Mouse (Mus musculus) cerebellum, adult 2 months (tissue): ENCODE data around the gene Lhcgr.

Experiments used
- CTCF ChIP-seq: fragments of 200-500 bp; IDR thresholded peaks from 2 replicates; pipeline ENCODE4 v1.5.1; 2011; ENCODE audit warnings: low read depth, mild to moderate bottlenecking, control low read depth, low read length, moderate library complexity, borderline replicate concordance; ENCODE audit not compliant: insufficient read depth
- POLR2A ChIP-seq: fragments of 200-500 bp; IDR thresholded peaks from 2 replicates; pipeline ENCODE4 v1.6.1; 2011; ENCODE audit warnings: low read length, control low read depth, borderline replicate concordance; ENCODE audit not compliant: insufficient read depth

DNA sequence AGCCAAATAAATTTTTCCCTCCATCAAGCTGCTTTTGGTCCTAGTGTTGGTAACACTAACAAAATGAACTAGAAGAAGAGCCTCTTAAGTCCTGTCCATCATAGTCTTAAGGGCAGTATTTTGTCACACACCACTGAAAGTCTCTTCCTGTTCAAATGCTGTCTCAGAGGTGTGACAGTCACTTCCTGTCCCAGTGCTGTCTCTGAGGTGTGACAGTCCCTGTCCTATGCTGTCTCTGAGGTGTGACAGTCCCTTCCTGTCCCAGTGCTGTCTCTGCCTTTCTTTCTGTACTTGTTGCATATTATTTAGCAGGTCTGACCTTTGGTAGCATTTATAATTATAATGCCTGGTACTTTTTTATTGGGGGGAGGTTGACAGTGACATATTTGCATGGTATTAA lies 90.9 kb downstream of the Lhcgr start:
- no peak for TF ChIP-seq CTCF
- no peak for TF ChIP-seq POLR2A
